9 mouse cellular contexts compared by ENCODE assay signal in the genomic region with DNA sequence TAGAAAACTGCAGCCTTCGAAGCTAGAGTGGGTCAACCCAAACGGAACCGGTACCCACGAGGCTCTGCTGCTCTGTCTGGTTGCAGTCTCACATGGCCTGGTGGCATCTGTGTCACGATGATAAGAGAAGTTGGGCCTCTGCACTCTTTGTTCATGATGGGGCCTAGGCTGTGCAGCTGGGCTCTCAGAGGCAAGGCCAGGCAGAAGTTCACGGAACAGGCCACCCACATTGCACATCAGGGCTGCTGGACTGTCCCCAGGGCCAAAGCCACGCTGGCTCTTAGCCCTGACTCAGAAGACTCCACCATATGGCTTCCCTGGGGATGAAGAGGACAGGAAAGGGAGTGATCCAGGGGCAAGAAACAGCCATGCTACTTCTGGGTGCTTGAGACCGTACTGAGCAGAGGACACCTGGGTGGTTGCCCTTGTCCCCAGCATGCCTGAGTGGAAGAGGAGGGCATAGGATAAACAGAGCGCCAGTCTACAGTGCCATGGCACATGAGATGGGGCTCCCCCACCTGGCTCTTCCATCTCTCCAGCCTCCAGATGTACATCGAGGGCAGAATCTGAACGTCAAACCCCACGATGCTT.
DNase-seq lines count a peak whose midpoint lies in the region; ATAC-seq lines count a peak whose summit lies in the region.
"Had no signal": no experiment of that assay in that cellular context is flagged by ENCODE, and none has a peak within 500 bp of the region (broad histone marks: within the 10 kb centered on the region; RNA-seq: fewer than 3 reads in every experiment).

No protein-coding gene starts in this region.

- no peak overlapping the region for H3K4me2 ChIP-seq in intestine, embryonic 16.5 days (ENCODE audit: low read depth, low read length)
- no peak overlapping the region for H3K4me2 ChIP-seq in stomach, embryonic 14.5 days (replicated peaks; ENCODE audit: low read depth, low read length)

- 65% methylated on average over 12 of the region's 12 CpGs for WGBS in intestine, embryonic 16.5 days
- WGBS in stomach, embryonic 14.5 days = 70% methylated on average over 12 of the region's 12 CpGs

- peak overlapping the region; percentile 5; the same call in 1 of the 2 replicates for H3K27ac ChIP-seq in intestine, embryonic 16.5 days (ENCODE audit: low read length)
- H3K27ac ChIP-seq in stomach, embryonic 14.5 days (ENCODE audit: low read length) = peak overlapping the region; percentile 29; the same call in 1 of the 2 replicates

- peaks cover 51% of the 10 kb centered on the region for H3K4me1 ChIP-seq in intestine, embryonic 16.5 days (ENCODE audit: control insufficient read depth, insufficient read depth, low read length)
- peaks cover 13% of the 10 kb centered on the region; the same call in 1 of the 2 replicates for H3K4me1 ChIP-seq in stomach, embryonic 14.5 days (ENCODE audit: control insufficient read depth, insufficient read depth, low read length)

- no peak overlapping the region for H3K9ac ChIP-seq in intestine, embryonic 16.5 days (ENCODE audit: low read depth, low read length)
- H3K9ac ChIP-seq in stomach, embryonic 14.5 days (replicated peaks; ENCODE audit: low read depth, low read length) = no peak overlapping the region

- H3K36me3 ChIP-seq in intestine, embryonic 16.5 days (ENCODE audit: control insufficient read depth, insufficient read depth, low read length) = no peaks in the 10 kb centered on the region
- H3K36me3 ChIP-seq in stomach, embryonic 14.5 days (ENCODE audit: control insufficient read depth, insufficient read depth, low read length) = no peaks in the 10 kb centered on the region

- no peaks in the 10 kb centered on the region for H3K27me3 ChIP-seq in intestine, embryonic 16.5 days (replicated peaks; ENCODE audit: control insufficient read depth, insufficient read depth, low read length)
- H3K27me3 ChIP-seq in stomach, embryonic 14.5 days (ENCODE audit: control insufficient read depth, insufficient read depth, low read length) = no peaks in the 10 kb centered on the region

- no peaks in the 10 kb centered on the region for H3K9me3 ChIP-seq in intestine, embryonic 16.5 days (ENCODE audit: control insufficient read depth, low read length)
- H3K9me3 ChIP-seq in stomach, embryonic 14.5 days (ENCODE audit: control insufficient read depth, low read depth, low read length) = no peaks in the 10 kb centered on the region

- peak; percentile 21 for DNase-seq in lung, postnatal 10 days
- DNase-seq in lung, postnatal 25 days (ENCODE audit: low spot score) = no peak
- DNase-seq in gastrocnemius, postnatal 25 days = peak; percentile 40
- no peak for DNase-seq in frontal cortex, postnatal 10 days (ENCODE audit: low spot score in 2 of 2)
- DNase-seq in adrenal gland, adult 18-20 months (ENCODE audit: low spot score in 2 of 2) = no peak
- no peak for DNase-seq in layer of hippocampus, postnatal 10 days (ENCODE audit: low spot score in 2 of 2)
- DNase-seq: right cerebral cortex, postnatal 14 days had no signal

- ATAC-seq in intestine, embryonic 16.5 days = peak; percentile 21; the same call in 1 of the 2 replicates
- ATAC-seq in stomach, embryonic 14.5 days (ENCODE audit: insufficient number of reproducible peaks, insufficient read depth, low FRiP score, low read depth) = no peak

- no peak overlapping the region for H3K4me3 ChIP-seq in intestine, embryonic 16.5 days (ENCODE audit: low read length)
- no peak overlapping the region for H3K4me3 ChIP-seq in stomach, embryonic 14.5 days (ENCODE audit: low read depth, low read length)

Comparison
In these comparisons a context has a peak if more than half of its experiments do, and no peak if none do; other contexts are left out.
1. DNase-seq: peak in lung, postnatal 10 days (single experiment) and gastrocnemius, postnatal 25 days (single experiment); none in lung, postnatal 25 days (single experiment), frontal cortex, postnatal 10 days (0 of 2), adrenal gland, adult 18-20 months (0 of 2) and layer of hippocampus, postnatal 10 days (0 of 2).